Mouse (Mus musculus) testis, adult 2 months (tissue): Measurements from ENCODE around the gene Tec.

ENCODE experiments used
- CTCF ChIP-seq: fragments of 200-500 bp; IDR thresholded peaks from 2 replicates; pipeline ENCODE4 v1.5.1; 2012; ENCODE audit warnings: low read depth, mild to moderate bottlenecking, inconsistent platforms, low read length, moderate library complexity; ENCODE audit not compliant: control insufficient read depth, insufficient read depth, insufficient replicate concordance
- POLR2A ChIP-seq: fragments of 200-500 bp; IDR thresholded peaks from 2 replicates; pipeline ENCODE4 v1.6.1; 2012; ENCODE audit warnings: low read depth, mild to moderate bottlenecking, inconsistent platforms, low read length, moderate library complexity; ENCODE audit not compliant: control insufficient read depth

- no peak for TF ChIP-seq POLR2A
- no peak for TF ChIP-seq CTCF
Measured at GRCm38 (mm10) chr5:72755035-72755434, 113.2 kb downstream of the Tec start.
